Mouse (Mus musculus) hindbrain, embryonic 16.5 days (tissue): Measurements from ENCODE around the gene Myh14. TPM values are rescaled to one million over a fixed set of nuclear protein-coding genes. Genes with fewer than 3 reads are reported as not detected.

ENCODE experiments used
- polyA plus RNA-seq: library from polyadenylated mRNA; unstranded; fragments of >200 nt; fragmentation: Nextera tagmentation; extraction: Ambion mirVana; gene quantifications from 2 replicates; pipeline ENCODE4 v1.2.1, GENCODE M21; 2015

Myh14 gene
- polyA plus RNA-seq, 1 experiment from 2014 or later = 8.0 TPM

Other genes starting within 250 kb of the Myh14 start
- gene Lrrc4b, start 241.8 kb downstream of the Myh14 start, polyA plus RNA-seq = 12.4 and 12.6 TPM in 2 replicates
- 3.1 and 3.9 TPM in 2 replicates for gene Aspdh, start 205.5 kb downstream of the Myh14 start, polyA plus RNA-seq
- 42.5 and 46.2 TPM in 2 replicates for gene Josd2, start 202.9 kb downstream of the Myh14 start, polyA plus RNA-seq
- 145 and 150 TPM in 2 replicates for gene Emc10, start 174.3 kb downstream of the Myh14 start, polyA plus RNA-seq
- 20.4 and 23.7 TPM in 2 replicates for gene Fam71e1, start 174.3 kb downstream of the Myh14 start, polyA plus RNA-seq
- gene Mybpc2, start 146.2 kb downstream of the Myh14 start, polyA plus RNA-seq = 0.14 and 0.15 TPM in 2 replicates
- gene Spib, start 138.8 kb downstream of the Myh14 start, polyA plus RNA-seq = not detected in 2 replicates
- gene Pold1, start 122.0 kb downstream of the Myh14 start, polyA plus RNA-seq = 20.5 and 26.3 TPM in 2 replicates
- gene Nr1h2, start 116.9 kb downstream of the Myh14 start, polyA plus RNA-seq = 62.0 and 66.1 TPM in 2 replicates
- gene Napsa, start 98.5 kb downstream of the Myh14 start, polyA plus RNA-seq = 1.1 and 1.6 TPM in 2 replicates
- gene Kcnc3, start 80.2 kb downstream of the Myh14 start, polyA plus RNA-seq = 6.4 and 8.5 TPM in 2 replicates
- gene Izumo2, start 37.9 kb upstream of the Myh14 start, polyA plus RNA-seq = not detected in 2 replicates
- gene Vrk3, start 77.6 kb upstream of the Myh14 start, polyA plus RNA-seq = 31.2 and 34.0 TPM in 2 replicates
- 1.1 and 1.4 TPM in 2 replicates for gene Zfp473, start 80.2 kb upstream of the Myh14 start, polyA plus RNA-seq
- 42.5 and 51.6 TPM in 2 replicates for gene Nup62, start 145.2 kb upstream of the Myh14 start, polyA plus RNA-seq
- 0.80 and 1.7 TPM in 2 replicates for gene Il4i1, start 145.5 kb upstream of the Myh14 start, polyA plus RNA-seq
- gene Atf5, start 145.8 kb upstream of the Myh14 start, polyA plus RNA-seq = 2.7 and 2.9 TPM in 2 replicates
- 90.7 and 92.8 TPM in 2 replicates for gene Akt1s1, start 178.1 kb upstream of the Myh14 start, polyA plus RNA-seq
- 112 and 120 TPM in 2 replicates for gene Tbc1d17, start 178.2 kb upstream of the Myh14 start, polyA plus RNA-seq
- 30.1 and 34.0 TPM in 2 replicates for gene Pnkp, start 186.3 kb upstream of the Myh14 start, polyA plus RNA-seq
- 389 and 459 TPM in 2 replicates for gene Ptov1, start 198.9 kb upstream of the Myh14 start, polyA plus RNA-seq
- 136 and 158 TPM in 2 replicates for gene Med25, start 221.9 kb upstream of the Myh14 start, polyA plus RNA-seq
- 18.1 and 19.6 TPM in 2 replicates for gene Fuz, start 225.2 kb upstream of the Myh14 start, polyA plus RNA-seq